Comparison of ENCODE assay signal across 8 mouse cellular contexts in genomic region chr2:83771155-83771812, GRCm38 (mm10). TPM values are rescaled to one million over a fixed set of nuclear protein-coding genes. Genes with fewer than 3 reads are reported as not detected.
A peak's percentile ranks its signal among the peaks of the same experiment; 100 is the strongest.
DNase-seq lines count a peak whose midpoint lies in the region; ATAC-seq and TF ChIP-seq lines count a peak whose summit lies in the region.

No protein-coding gene starts in this region.

- peaks cover 37% of the 10 kb centered on the region for H3K36me3 ChIP-seq in liver, adult 2 months (ENCODE audit: control insufficient read depth, insufficient read depth, low read length)
- H3K36me3 ChIP-seq in liver, embryonic 11.5 days (ENCODE audit: control insufficient read depth, insufficient read depth, low read length): peaks cover 7% of the 10 kb centered on the region; the same call in 1 of the 2 replicates
- H3K36me3 ChIP-seq in lung, postnatal 0 days (ENCODE audit: insufficient read depth, low read length): peaks cover 20% of the 10 kb centered on the region
- no peaks in the 10 kb centered on the region for H3K36me3 ChIP-seq in testis, adult 2 months (ENCODE audit: control insufficient read depth, insufficient read depth, low read length)

- no peak for TF ChIP-seq POLR2A in liver, adult 2 months (IDR thresholded peaks at IDR 0.05; ENCODE audit: extremely low read depth, insufficient read depth, low read length)
- no peak for TF ChIP-seq POLR2A in testis, adult 2 months (IDR thresholded peaks at IDR 0.05; ENCODE audit: control insufficient read depth, low read depth, low read length)

- H3K79me2 ChIP-seq in liver, adult 2 months (ENCODE audit: control insufficient read depth, insufficient read depth, low read length): no peaks in the 10 kb centered on the region

- TF ChIP-seq EP300 in lung, postnatal 0 days (IDR thresholded peaks at IDR 0.05): 0 out of 2 replicates have a peak, but pooled peaks have one; percentile 5

- peak; percentile 43 for DNase-seq in liver, adult 2 months (ENCODE audit: extremely low read depth, low read depth, low spot score)
- no peak for DNase-seq in liver, embryonic 11.5 days (ENCODE audit: low spot score)
- DNase-seq in gastrocnemius, postnatal 25 days: peak; percentile 26
- DNase-seq in kidney, postnatal 14 days: peak; percentile 75
- DNase-seq in lung, postnatal 0 days (ENCODE audit: low spot score): peak; percentile 89

- H3K27me3 ChIP-seq in liver, adult 2 months (ENCODE audit: control insufficient read depth, insufficient read depth, low read length): no peaks in the 10 kb centered on the region
- H3K27me3 ChIP-seq in liver, embryonic 11.5 days (replicated peaks; ENCODE audit: control insufficient read depth, insufficient read depth, low read length): no peaks in the 10 kb centered on the region
- H3K27me3 ChIP-seq in lung, postnatal 0 days (replicated peaks; ENCODE audit: insufficient read depth, low read length): no peaks in the 10 kb centered on the region
- no peaks in the 10 kb centered on the region for H3K27me3 ChIP-seq in testis, adult 2 months (ENCODE audit: control insufficient read depth, insufficient read depth, low read length)

- H3K9ac ChIP-seq in liver, adult 2 months (ENCODE audit: low read depth, low read length): no peak overlapping the region
- no peak overlapping the region for H3K9ac ChIP-seq in liver, embryonic 11.5 days (ENCODE audit: low read depth, low read length)
- H3K9ac ChIP-seq in lung, postnatal 0 days (replicated peaks; ENCODE audit: low read depth): no peak overlapping the region

- no peak overlapping the region for H3K4me3 ChIP-seq in liver, adult 2 months (ENCODE audit: insufficient read depth, low read depth, low read length)
- H3K4me3 ChIP-seq in liver, embryonic 11.5 days (ENCODE audit: low read depth, low read length): no peak overlapping the region
- H3K4me3 ChIP-seq in lung, postnatal 0 days (ENCODE audit: low read depth, low read length): no peak overlapping the region
- H3K4me3 ChIP-seq in testis, adult 2 months (ENCODE audit: control insufficient read depth, low read depth, low read length): no peak overlapping the region

- no peak overlapping the region for H3K4me2 ChIP-seq in liver, embryonic 11.5 days
- H3K4me2 ChIP-seq in lung, postnatal 0 days (replicated peaks; ENCODE audit: low read depth, low read length): no peak overlapping the region

- H3K4me1 ChIP-seq in liver, adult 2 months (ENCODE audit: control insufficient read depth, insufficient read depth, low read length): no peaks in the 10 kb centered on the region
- H3K4me1 ChIP-seq in liver, embryonic 11.5 days (replicated peaks; ENCODE audit: control insufficient read depth, insufficient read depth, low read length): no peaks in the 10 kb centered on the region
- no peaks in the 10 kb centered on the region for H3K4me1 ChIP-seq in lung, postnatal 0 days (ENCODE audit: insufficient read depth, low read depth, low read length)
- H3K4me1 ChIP-seq in testis, adult 2 months (ENCODE audit: control insufficient read depth, insufficient read depth, low read length): no peaks in the 10 kb centered on the region

- peak; percentile 72 for TF ChIP-seq CTCF in liver, adult 2 months (IDR thresholded peaks at IDR 0.05; ENCODE audit: low read depth, low read length)
- TF ChIP-seq CTCF in lung, postnatal 0 days (IDR thresholded peaks at IDR 0.05): peak; percentile 89
- TF ChIP-seq CTCF in testis, adult 2 months (IDR thresholded peaks at IDR 0.05; ENCODE audit: control insufficient read depth, insufficient read depth, insufficient replicate concordance, low read depth, low read length): peak; percentile 38; the same call in 1 of the 2 replicates

- ATAC-seq in liver, embryonic 11.5 days (replicated peaks; ENCODE audit: low FRiP score): no peak
- ATAC-seq in activated CD4-positive, CD25-positive, alpha-beta regulatory T cell, adult 4 months: peak; percentile 93
- peak; percentile 88 for ATAC-seq in common myeloid progenitor, adult 5-6 weeks (replicated peaks; ENCODE audit: low read depth, poor library complexity, severe bottlenecking)
- peak; percentile 68; the same call in 1 of the 2 replicates for ATAC-seq in lung, postnatal 0 days

- H3K9me3 ChIP-seq in liver, embryonic 11.5 days (ENCODE audit: control insufficient read depth, low read length): no peaks in the 10 kb centered on the region
- H3K9me3 ChIP-seq in lung, postnatal 0 days (ENCODE audit: low read length): no peaks in the 10 kb centered on the region

- H3K27ac ChIP-seq in liver, adult 2 months (replicated peaks; ENCODE audit: insufficient read depth, low read depth, low read length): no peak overlapping the region
- H3K27ac ChIP-seq in liver, embryonic 11.5 days (ENCODE audit: low read depth, low read length): no peak overlapping the region
- H3K27ac ChIP-seq in lung, postnatal 0 days (ENCODE audit: low read length): no peak overlapping the region
- H3K27ac ChIP-seq in testis, adult 2 months (ENCODE audit: control insufficient read depth, insufficient read depth, low read depth, low read length): no peak overlapping the region

- 57% methylated on average over 7 of the region's 7 CpGs for WGBS in liver, adult 2 months
- WGBS in liver, embryonic 11.5 days: 60% methylated on average over 7 of the region's 7 CpGs
- 53% methylated on average over 7 of the region's 7 CpGs for WGBS in lung, postnatal 0 days

RNA-seq across cellular contexts. Expression of gene Fam171b, which starts 41.2 kb away (rescaled TPM):
- 0.94 and 1.1 TPM in 2 replicates for total RNA-seq in liver, adult 2 months (2014; rRNA removed)
- polyA plus RNA-seq in liver, adult 2 months (2012; rRNA removed): 0.24 and 0.25 TPM in 2 replicates
- 1.9 and 2.0 TPM in 2 replicates for polyA plus RNA-seq in liver, embryonic 11.5 days (2014; fragmentation: Nextera tagmentation; extraction: Ambion mirVana)
- under 1 TPM; 0.20 to 0.65 TPM for polyA plus RNA-seq in activated CD4-positive, CD25-positive, alpha-beta regulatory T cell, adult 4 months (2017; shearing (Covaris generic))
- total RNA-seq in common myeloid progenitor, adult 5-6 weeks (2017): not detected in 2 replicates
- total RNA-seq in gastrocnemius, postnatal 25 days (2021): 1 to 10 TPM; 1.2 to 3.1 TPM
- polyA plus RNA-seq in lung, postnatal 0 days (2015; fragmentation: Nextera tagmentation; extraction: Ambion mirVana): 0.26 and 0.29 TPM in 2 replicates
- 0.10 and 0.11 TPM in 2 replicates for polyA plus RNA-seq in testis, adult 2 months (2012; rRNA removed)

RNA-seq across cellular contexts. Expression of gene Itgav, which starts 47.1 kb away (rescaled TPM):
- total RNA-seq in liver, adult 2 months (2014; rRNA removed): 29.6 and 33.2 TPM in 2 replicates
- polyA plus RNA-seq in liver, adult 2 months (2012; rRNA removed): 15.8 and 20.5 TPM in 2 replicates
- polyA plus RNA-seq in liver, embryonic 11.5 days (2014; fragmentation: Nextera tagmentation; extraction: Ambion mirVana): 34.3 and 38.3 TPM in 2 replicates
- 10 to 100 TPM; 44.3 to 71.5 TPM for polyA plus RNA-seq in activated CD4-positive, CD25-positive, alpha-beta regulatory T cell, adult 4 months (2017; shearing (Covaris generic))
- total RNA-seq in common myeloid progenitor, adult 5-6 weeks (2017): 11.5 and 14.4 TPM in 2 replicates
- total RNA-seq in gastrocnemius, postnatal 25 days (2021): 10 to 100 TPM; 44.2 to 45.6 TPM
- 90.8 and 94.5 TPM in 2 replicates for polyA plus RNA-seq in lung, postnatal 0 days (2015; fragmentation: Nextera tagmentation; extraction: Ambion mirVana)
- 3.1 and 4.1 TPM in 2 replicates for polyA plus RNA-seq in testis, adult 2 months (2012; rRNA removed)

Comparison
In these comparisons a context has a peak if more than half of its experiments do, and no peak if none do; other contexts are left out.
1. CTCF ChIP-seq: peak in every context shown above with its lines; median percentile 89 in lung, postnatal 0 days; 72 in liver, adult 2 months; 38 in testis, adult 2 months.